Mouse (Mus musculus) midbrain, postnatal 0 days (tissue): ENCODE data around the gene Disp2. TPM values are rescaled to one million over a fixed set of nuclear protein-coding genes. Genes with fewer than 3 reads are reported as not detected.

Experiments used
- ATAC-seq: fragments of 200-750 bp; cut with Nextera tagmentation; 2 replicates; pipeline ENCODE4 v1.8.0; 2017; ENCODE audit warnings: moderate number of reproducible peaks, mild to moderate bottlenecking, moderate TSS enrichment, moderate library complexity; ENCODE audit not compliant: low FRiP score
- DNase-seq: peaks from one replicate; pipeline ENCODE4 v3.0.0-alpha.2; 2015; ENCODE audit warnings: low spot score
- H3K27ac ChIP-seq: fragments of 300-500 bp; sonication (generic); 2 replicates; pipeline ENCODE4 v1.5.1; 2014; ENCODE audit warnings: low read depth, mild to moderate bottlenecking, low read length, mixed read lengths
- H3K27me3 ChIP-seq: fragments of 300-500 bp; sonication (generic); 2 replicates; pipeline ENCODE4 v1.6.1; 2014; ENCODE audit warnings: low read length, control low read depth, mixed read lengths; ENCODE audit not compliant: insufficient read depth
- H3K36me3 ChIP-seq: fragments of 300-500 bp; sonication (generic); 2 replicates; pipeline ENCODE4 v1.6.1; 2014; ENCODE audit warnings: low read length, control low read depth, mixed read lengths; ENCODE audit not compliant: insufficient read depth
- H3K4me1 ChIP-seq: fragments of 300-500 bp; sonication (generic); 2 replicates; pipeline ENCODE4 v1.6.1; 2014; ENCODE audit warnings: mild to moderate bottlenecking, control low read depth, antibody characterized with exemption, low read length, mixed read lengths; ENCODE audit not compliant: insufficient read depth
- H3K4me2 ChIP-seq: fragments of 300-500 bp; sonication (generic); 2 replicates; pipeline ENCODE4 v1.6.1; 2014; ENCODE audit warnings: low read depth, mild to moderate bottlenecking, low read length, mixed read lengths; ENCODE audit not compliant: poor library complexity, severe bottlenecking
- H3K4me3 ChIP-seq: fragments of 300-500 bp; sonication (generic); 2 replicates; pipeline ENCODE4 v1.5.1; 2014; ENCODE audit warnings: low read depth, mild to moderate bottlenecking, low read length, moderate library complexity
- H3K9ac ChIP-seq: fragments of 300-500 bp; sonication (generic); replicated peaks from 2 replicates; pipeline ENCODE4 v1.6.1; 2014; ENCODE audit warnings: mild to moderate bottlenecking, low read length, moderate library complexity, mixed read lengths; ENCODE audit not compliant: poor library complexity, severe bottlenecking
- H3K9me3 ChIP-seq: fragments of 300-500 bp; sonication (generic); 2 replicates; pipeline ENCODE4 v1.6.1; 2016; ENCODE audit warnings: low read length, control low read depth
- CTCF ChIP-seq: IDR thresholded peaks from 2 replicates; pipeline ENCODE4 v1.5.1; 2016; ENCODE audit warnings: antibody characterized with exemption, mild to moderate bottlenecking
- WGBS: fragments of 180-500 bp; shearing (Covaris S2); extraction: QIAGEN DNeasy Blood & Tissue Kit; methylation state at CpG from one replicate; pipeline ENCODE4 v1.1.7; 2014; 5-methylcytosine and 5-hydroxymethylcytosine counted together
- polyA plus RNA-seq: library from polyadenylated mRNA; unstranded; fragments of >200 nt; fragmentation: Nextera tagmentation; extraction: Ambion mirVana; gene quantifications from 2 replicates; pipeline ENCODE4 v1.2.1, GENCODE M21; 2015
- total RNA-seq: library from RNA; depleted of rRNA; stranded (reverse); fragments of >200 nt; gene quantifications from 2 replicates; pipeline ENCODE4 v1.2.3, GENCODE M21; 2014

Disp2 gene
- total and polyA plus RNA-seq, 2 experiments from 2014 or later: 72.6 to 201 TPM

DNA sequence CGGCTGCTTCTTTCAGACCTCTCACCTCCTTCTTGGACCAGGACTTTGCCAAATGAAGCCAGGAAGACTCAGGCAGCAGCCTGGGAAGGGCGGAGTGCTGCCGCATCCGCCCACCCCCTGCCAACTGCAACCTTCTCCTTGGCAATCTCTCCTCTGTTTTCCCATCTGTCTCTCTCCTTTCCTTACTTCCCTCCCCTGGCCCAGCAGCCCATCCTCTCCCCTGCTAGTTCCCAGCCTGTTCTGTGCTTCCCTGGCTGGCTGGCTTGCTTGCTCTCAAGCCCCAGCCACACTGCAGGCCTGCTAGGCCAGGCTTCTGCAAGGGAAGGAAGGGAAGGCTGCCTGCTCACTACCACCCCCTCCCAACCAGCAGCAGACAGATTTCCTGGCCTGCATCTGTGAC lies 3.7 kb upstream of the Disp2 start:
- peak; percentile 69 for DNase-seq
- WGBS: 71% methylated on average over 3 of the region's 4 CpGs
- ATAC-seq: no peak
- H3K36me3 ChIP-seq: no peaks in the 10 kb centered on the region
- no peak overlapping the region for H3K4me2 ChIP-seq
- no peaks in the 10 kb centered on the region for H3K27me3 ChIP-seq
- no peak overlapping the region for H3K27ac ChIP-seq
- no peak overlapping the region for H3K4me3 ChIP-seq
- no peaks in the 10 kb centered on the region for H3K9me3 ChIP-seq
- 0 out of 2 replicates have a peak, but pooled peaks cover 3% of the 10 kb centered on the region for H3K4me1 ChIP-seq
- TF ChIP-seq CTCF: no peak
- no peak overlapping the region for H3K9ac ChIP-seq

DNA sequence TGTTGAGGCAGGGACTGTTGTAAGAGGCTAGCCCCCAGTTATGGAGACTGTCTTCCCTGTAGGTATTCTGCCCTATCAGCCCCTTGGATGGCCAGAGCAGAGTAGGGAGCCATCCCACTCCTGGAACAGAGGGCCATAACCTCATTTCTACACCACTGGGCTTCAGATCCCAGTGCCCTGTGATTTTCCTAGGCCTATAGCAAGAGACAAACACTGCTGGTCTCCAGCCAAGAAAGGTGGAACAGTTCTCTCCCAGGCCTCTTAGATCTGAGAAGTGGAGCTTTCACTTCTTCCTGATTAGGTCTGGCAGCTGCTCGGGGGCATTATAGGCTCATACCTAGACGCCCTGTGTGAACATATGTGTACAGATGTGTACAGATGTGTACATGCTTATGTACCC lies 3.2 kb upstream of the Disp2 start:
- H3K27ac ChIP-seq: no peak overlapping the region

DNA sequence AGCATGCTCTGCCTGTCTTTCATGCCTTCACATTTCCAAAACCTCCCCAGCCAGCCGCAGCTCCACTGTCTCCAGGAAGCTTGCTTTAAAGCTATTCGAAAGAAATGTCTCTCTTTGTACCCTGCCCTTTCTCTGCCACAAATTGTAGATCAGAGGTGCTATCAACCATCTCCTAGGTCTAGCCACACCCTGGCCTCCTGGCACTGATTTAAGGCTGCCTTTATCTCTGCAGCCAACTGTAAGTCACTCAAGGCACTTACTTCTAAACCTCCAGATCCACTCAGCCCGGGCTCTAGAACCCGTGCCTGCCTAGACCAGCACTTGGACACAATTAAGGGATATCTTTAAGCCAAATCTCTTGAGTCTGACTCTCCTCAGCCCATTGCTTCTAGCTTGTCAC lies 1.1 kb upstream of the Disp2 start:
- H3K4me1 ChIP-seq: 0 out of 2 replicates have a peak, but pooled peaks cover 5% of the 10 kb centered on the region
- WGBS: 86% methylated on average over 4 of the region's 4 CpGs
- no peak overlapping the region for H3K9ac ChIP-seq
- H3K4me2 ChIP-seq: no peak overlapping the region
- H3K27me3 ChIP-seq: no peaks in the 10 kb centered on the region
- no peak overlapping the region for H3K4me3 ChIP-seq
- H3K9me3 ChIP-seq: no peaks in the 10 kb centered on the region
- H3K36me3 ChIP-seq: no peaks in the 10 kb centered on the region
- H3K27ac ChIP-seq: no peak overlapping the region
- no peak for ATAC-seq
- DNase-seq: no peak
- TF ChIP-seq CTCF: no peak

More for the DNA sequence above, 3.2 kb upstream of the Disp2 start:
- H3K4me1 ChIP-seq: 0 out of 2 replicates have a peak, but pooled peaks cover 5% of the 10 kb centered on the region
- no peaks in the 10 kb centered on the region for H3K36me3 ChIP-seq
- 88% methylated on average over 2 of the region's 2 CpGs for WGBS
- no peak overlapping the region for H3K4me2 ChIP-seq
- DNase-seq (no peak), ATAC-seq (no peak)
- H3K4me3 ChIP-seq: no peak overlapping the region
- H3K9ac ChIP-seq: no peak overlapping the region
- TF ChIP-seq CTCF: no peak
- no peaks in the 10 kb centered on the region for H3K27me3 ChIP-seq
- no peaks in the 10 kb centered on the region for H3K9me3 ChIP-seq

DNA sequence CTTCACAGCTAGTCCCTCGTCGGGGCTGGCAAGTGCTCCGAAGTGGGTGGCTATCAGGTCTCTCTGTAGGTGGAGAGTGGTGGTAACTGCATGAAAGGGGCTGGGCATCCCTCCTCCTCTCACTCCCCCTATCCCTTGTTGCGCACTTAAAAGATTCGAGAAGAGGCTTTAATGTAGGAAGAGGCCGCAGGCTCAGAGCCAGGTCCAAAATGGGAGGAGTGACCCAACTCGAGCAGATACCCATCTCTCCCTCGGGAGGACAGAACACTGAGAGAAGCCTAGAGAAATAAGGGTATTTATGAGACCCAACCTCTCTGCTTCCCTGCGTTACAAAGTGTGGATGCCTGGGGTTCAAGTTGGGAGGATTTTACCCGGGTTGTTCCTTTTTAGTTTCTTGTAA lies 454 bp upstream of the Disp2 start:
- Histone ChIP-seq H3K4me2 (peak overlapping the region; percentile 61), H3K27ac (peak overlapping the region; percentile 95), H3K9me3 (no peaks in the 10 kb centered on the region), H3K36me3 (no peaks in the 10 kb centered on the region), H3K4me3 (peak overlapping the region; percentile 57), H3K27me3 (no peaks in the 10 kb centered on the region), H3K4me1 (0 out of 2 replicates have a peak, but pooled peaks cover 5% of the 10 kb centered on the region), H3K9ac (0 out of 2 replicates have a peak overlapping the region, but pooled peaks have one; percentile 29)
- WGBS: 10% methylated on average over 10 of the region's 10 CpGs
- TF ChIP-seq CTCF: no peak
- DNase-seq: no peak
- peak; percentile 22; the same call in 1 of the 2 replicates for ATAC-seq

DNA sequence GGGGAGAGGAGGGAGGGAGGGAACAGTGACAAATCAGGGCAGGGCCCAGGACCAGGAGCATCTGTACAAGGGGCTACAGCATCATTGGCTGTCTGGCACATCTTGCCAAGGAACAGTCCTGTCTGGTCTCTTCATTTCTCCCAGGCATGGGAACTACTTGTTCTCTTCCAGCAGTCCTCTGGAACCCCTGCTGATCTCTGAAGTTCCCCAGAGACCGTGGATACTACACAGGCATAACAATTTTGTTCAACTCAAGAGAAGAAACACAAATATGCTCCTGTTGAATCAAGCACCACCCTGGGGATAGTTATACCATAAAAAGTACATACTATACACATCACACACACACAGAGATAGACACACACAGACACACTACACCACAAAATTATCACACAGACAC lies 1.6 kb downstream of the Disp2 start:
- Histone ChIP-seq H3K27ac (peak overlapping the region; percentile 95; the same call in 1 of the 2 replicates), H3K4me3 (peak overlapping the region; percentile 57; the same call in 1 of the 2 replicates), H3K36me3 (peaks cover 3% of the 10 kb centered on the region; the same call in 1 of the 2 replicates), H3K4me2 (peak overlapping the region; percentile 61), H3K9ac (no peak overlapping the region), H3K4me1 (0 out of 2 replicates have a peak, but pooled peaks cover 5% of the 10 kb centered on the region), H3K9me3 (no peaks in the 10 kb centered on the region), H3K27me3 (no peaks in the 10 kb centered on the region)
- DNase-seq (no peak), ATAC-seq (no peak)
- 39% methylated on average over 1 of the region's 1 CpGs for WGBS
- TF ChIP-seq CTCF: no peak

DNA sequence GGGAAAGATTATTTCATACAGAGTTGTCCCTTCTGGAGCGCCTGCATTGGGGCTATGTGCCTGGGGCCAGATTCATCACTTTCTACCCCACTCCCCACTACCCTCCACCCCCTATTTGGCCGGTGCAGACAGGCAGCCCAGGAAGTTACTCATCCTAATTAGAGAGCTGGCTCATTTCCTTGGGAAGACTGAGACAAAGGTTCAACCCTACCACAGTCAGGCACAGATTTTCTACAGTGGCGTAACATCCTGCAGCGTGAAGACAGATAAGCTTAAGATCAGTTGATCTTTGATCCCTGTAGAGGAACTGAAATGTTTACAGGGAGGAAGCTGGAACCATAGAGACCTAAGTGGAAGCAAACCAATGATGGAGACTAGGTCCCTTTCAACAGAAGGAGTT lies 2.8 kb downstream of the Disp2 start:
- ATAC-seq (no peak), DNase-seq (no peak)
- TF ChIP-seq CTCF: no peak
- Histone ChIP-seq H3K9ac (no peak overlapping the region), H3K27me3 (no peaks in the 10 kb centered on the region), H3K27ac (no peak overlapping the region), H3K36me3 (peaks cover 13% of the 10 kb centered on the region), H3K4me2 (no peak overlapping the region), H3K9me3 (no peaks in the 10 kb centered on the region), H3K4me1 (0 out of 2 replicates have a peak, but pooled peaks cover 5% of the 10 kb centered on the region), H3K4me3 (no peak overlapping the region)
- WGBS: 70% methylated on average over 4 of the region's 4 CpGs
